Mouse (Mus musculus) A20 (cell line): Measurements from ENCODE around the gene Slc27a1.
A peak's percentile ranks its signal among the peaks of the same experiment; 100 is the strongest.

ENCODE experiments used
- DNase-seq: peaks from one replicate; pipeline ENCODE4 v3.0.0-alpha.2; 2011; ENCODE audit warnings: low read depth, low spot score

The Slc27a1 gene

GRCm38 (mm10) chr8:71554644-71555043 lies 14.0 kb upstream of the Slc27a1 start:
- no peak for DNase-seq

GRCm38 (mm10) chr8:71558071-71558957 lies 10.4 kb upstream of the Slc27a1 start, which contains the start of gene Tmem221:
Tmem221 (minus strand) TSS chr8:71558871.
- no peak for DNase-seq

- DNase-seq, result peak; percentile 90
These were observed 9.6 kb upstream of the Slc27a1 start for GRCm38 (mm10) chr8:71558958-71559690.

- DNase-seq, result no peak
These were observed 8.6 kb upstream of the Slc27a1 start for GRCm38 (mm10) chr8:71560071-71560470.

GRCm38 (mm10) chr8:71560765-71561164 lies 7.9 kb upstream of the Slc27a1 start:
- DNase-seq, result no peak

- peak; percentile 80 for DNase-seq
These were observed 7.3 kb upstream of the Slc27a1 start for GRCm38 (mm10) chr8:71561401-71561800.

GRCm38 (mm10) chr8:71562751-71563150 lies 5.9 kb upstream of the Slc27a1 start:
- peak; percentile 75 for DNase-seq

- no peak for DNase-seq
These were observed 4.7 kb upstream of the Slc27a1 start for GRCm38 (mm10) chr8:71563992-71564391.

- DNase-seq, result no peak
These were observed 2.2 kb upstream of the Slc27a1 start, which contains the start of gene Nxnl1 for GRCm38 (mm10) chr8:71566501-71566900. Nxnl1 (minus strand) TSS chr8:71566601.

- DNase-seq, result no peak
These were observed 1.1 kb upstream of the Slc27a1 start for GRCm38 (mm10) chr8:71567587-71567986.

- no peak for DNase-seq
These were observed 259 bp downstream of the Slc27a1 start for GRCm38 (mm10) chr8:71568941-71569340.

- peak; percentile 97 for DNase-seq
These were observed 946 bp downstream of the Slc27a1 start for GRCm38 (mm10) chr8:71569366-71570290.

GRCm38 (mm10) chr8:71570291-71570954 lies 1.7 kb downstream of the Slc27a1 start:
- peak; percentile 98 for DNase-seq

- DNase-seq, result no peak
These were observed 3.4 kb downstream of the Slc27a1 start for GRCm38 (mm10) chr8:71572077-71572476.

GRCm38 (mm10) chr8:71572847-71573633 lies 4.4 kb downstream of the Slc27a1 start:
- no peak for DNase-seq

GRCm38 (mm10) chr8:71574426-71574825 lies 5.7 kb downstream of the Slc27a1 start:
- DNase-seq, result no peak

- no peak for DNase-seq
These were observed 6.3 kb downstream of the Slc27a1 start for GRCm38 (mm10) chr8:71575020-71575419.

- DNase-seq, result no peak
These were observed 9.2 kb downstream of the Slc27a1 start for GRCm38 (mm10) chr8:71577856-71578387.

- DNase-seq, result no peak
These were observed 10.3 kb downstream of the Slc27a1 start for GRCm38 (mm10) chr8:71579009-71579408.

GRCm38 (mm10) chr8:71579476-71579875 lies 10.8 kb downstream of the Slc27a1 start:
- no peak for DNase-seq
